Mouse (Mus musculus): ENCODE measurements around the gene Duox1.
"Not testable (repeated sequence)": the region's sequence is repeated elsewhere in the genome, so short reads cannot be mapped to it uniquely, and the experiment has no call there.

Gene Duox1

DNA sequence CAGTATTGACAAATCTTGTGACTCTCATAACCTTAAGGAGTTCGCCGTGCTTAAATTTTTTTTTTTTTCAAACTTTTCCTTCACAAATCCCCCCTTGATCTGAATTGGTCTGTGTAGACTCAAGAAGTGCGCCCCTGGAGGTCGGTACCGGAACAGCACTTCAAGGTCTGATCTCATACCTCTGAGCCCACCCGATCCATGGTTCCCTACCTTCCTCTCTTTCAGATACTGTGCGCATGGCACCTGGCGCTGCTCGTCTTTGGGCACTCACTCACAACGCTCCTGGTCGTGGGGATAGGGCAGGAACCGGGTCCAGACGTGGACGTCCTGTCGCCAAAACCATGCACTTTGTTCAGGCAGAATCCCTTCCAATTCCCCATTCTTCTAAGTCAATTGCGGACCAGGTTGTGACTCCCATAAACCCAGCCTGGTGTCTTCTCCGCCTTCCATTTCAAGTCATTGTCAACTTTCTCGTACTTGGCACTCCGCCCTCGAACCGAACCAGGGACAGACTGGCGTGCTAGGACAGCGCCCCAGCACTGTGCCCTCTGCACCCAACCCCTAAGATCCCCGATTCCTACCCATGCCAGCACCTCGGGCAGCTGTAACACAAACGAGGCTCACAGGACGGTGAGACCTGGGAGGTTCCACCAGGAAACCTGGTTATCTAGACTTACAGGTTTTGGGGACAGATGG, 2.6 kb upstream of the Duox1 start:
- peak; percentile 48 for DNase-seq (ENCODE audit: low read depth)

- DNase-seq (ENCODE audit: low read depth): no peak
Observed at GRCm38 (mm10) chr2:122313536-122313935, 1.9 kb upstream of the Duox1 start, which contains the start of gene Duoxa1. TSS of gene Duoxa1 (minus strand) at chr2:122313730.

GRCm38 (mm10) chr2:122317384-122317783, 1.9 kb downstream of the Duox1 start:
- no peak for DNase-seq (ENCODE audit: low read depth)

DNA sequence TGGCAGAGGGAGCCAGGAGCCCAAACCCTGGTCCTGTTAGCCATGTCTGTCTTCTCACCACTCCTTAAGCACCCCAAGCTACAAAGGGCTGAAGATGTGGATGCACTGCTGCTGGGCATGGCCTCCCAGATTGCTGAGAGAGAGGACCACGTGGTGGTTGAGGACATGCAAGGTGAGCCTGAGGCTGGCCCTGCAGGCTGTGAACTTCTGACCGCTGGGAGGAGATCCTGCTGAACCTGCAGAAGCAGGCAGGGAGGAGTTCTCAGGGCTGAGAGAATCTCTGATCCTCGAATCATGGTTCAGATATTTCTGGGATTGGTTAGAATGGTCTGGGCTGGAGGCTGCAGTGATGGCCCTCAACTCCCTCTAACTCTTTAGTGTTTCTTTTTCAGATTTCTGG, 8.5 kb downstream of the Duox1 start:
- no peak for DNase-seq (ENCODE audit: low read depth)

DNA sequence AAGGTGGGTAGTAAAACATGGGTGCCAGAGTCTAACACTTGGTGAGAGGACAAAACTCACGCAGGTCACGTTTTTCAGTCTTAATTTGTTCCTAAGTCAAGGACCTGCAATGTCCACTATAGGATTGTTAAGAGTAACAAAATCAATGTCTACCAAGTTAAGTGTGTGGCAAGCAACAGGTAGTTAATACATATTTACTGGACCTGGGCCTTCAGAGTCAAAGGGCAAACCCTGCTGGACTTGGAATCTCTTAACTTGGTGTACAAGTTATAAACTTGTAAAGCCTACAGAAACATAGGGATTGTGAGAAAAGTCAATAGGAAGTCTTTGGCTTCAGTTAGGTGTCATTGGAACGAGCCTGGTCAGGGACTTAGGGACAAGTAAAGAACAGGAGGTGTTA, 9.1 kb downstream of the Duox1 start:
- DNase-seq (ENCODE audit: low read depth): no peak

- no peak for DNase-seq (ENCODE audit: low read depth)
Observed at GRCm38 (mm10) chr2:122325361-122325760, 9.9 kb downstream of the Duox1 start.

DNA sequence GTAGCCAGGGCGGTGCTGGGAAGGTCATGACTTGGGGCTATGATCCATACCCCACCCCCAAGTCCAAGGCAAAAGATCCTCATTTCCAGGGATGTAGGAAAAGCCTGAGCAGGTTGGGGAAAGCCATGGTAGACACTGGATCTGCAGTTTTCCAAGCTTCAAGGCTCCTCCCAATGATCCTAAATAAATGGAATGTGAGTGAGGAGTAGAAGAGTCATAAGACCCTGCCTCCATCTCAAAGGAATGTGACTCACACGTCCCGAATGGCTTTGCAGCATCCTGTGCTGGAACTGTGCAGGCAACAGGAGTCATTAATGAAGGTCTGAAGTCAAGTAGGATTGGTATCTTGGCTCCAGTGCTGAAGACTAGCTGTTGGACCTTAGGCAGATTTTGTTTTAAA, 12.5 kb downstream of the Duox1 start:
- DNase-seq (ENCODE audit: low read depth): no peak

GRCm38 (mm10) chr2:122330317-122330716, 14.8 kb downstream of the Duox1 start:
- DNase-seq (ENCODE audit: low read depth): not testable (repeated sequence)

- no peak for DNase-seq (ENCODE audit: low read depth)
Observed at GRCm38 (mm10) chr2:122332222-122332621, 16.8 kb downstream of the Duox1 start.

DNA sequence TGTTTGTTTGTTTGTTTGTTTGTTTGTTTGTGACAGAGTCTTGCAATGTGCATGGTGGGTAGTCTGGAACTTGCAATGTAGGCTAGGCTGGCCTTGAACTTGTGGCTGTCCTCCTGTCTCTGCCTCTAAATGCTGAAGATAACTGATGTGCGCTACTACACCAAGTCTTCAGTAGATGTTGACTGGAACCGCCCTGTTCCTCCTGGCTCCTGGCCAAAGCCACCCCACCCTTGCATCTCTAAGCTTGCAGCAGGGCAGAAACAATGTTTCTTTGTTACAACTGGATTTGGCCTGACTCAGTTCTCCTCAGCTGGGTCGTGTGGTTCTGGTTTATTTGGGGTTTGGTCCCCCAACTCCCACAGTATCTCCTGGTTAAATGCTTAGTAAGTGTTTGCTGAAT, 18.7 kb downstream of the Duox1 start:
- DNase-seq (ENCODE audit: low read depth): no peak

GRCm38 (mm10) chr2:122337291-122337690, 21.8 kb downstream of the Duox1 start:
- DNase-seq (ENCODE audit: low read depth): no peak

- no peak for DNase-seq (ENCODE audit: low read depth)
Observed at GRCm38 (mm10) chr2:122345106-122345893, 29.8 kb downstream of the Duox1 start.

- not testable (repeated sequence) for DNase-seq (ENCODE audit: low read depth)
Observed at GRCm38 (mm10) chr2:122346164-122346563, 30.7 kb downstream of the Duox1 start.

GRCm38 (mm10) chr2:122347257-122347656, 31.8 kb downstream of the Duox1 start:
- no peak for DNase-seq (ENCODE audit: low read depth)

DNA sequence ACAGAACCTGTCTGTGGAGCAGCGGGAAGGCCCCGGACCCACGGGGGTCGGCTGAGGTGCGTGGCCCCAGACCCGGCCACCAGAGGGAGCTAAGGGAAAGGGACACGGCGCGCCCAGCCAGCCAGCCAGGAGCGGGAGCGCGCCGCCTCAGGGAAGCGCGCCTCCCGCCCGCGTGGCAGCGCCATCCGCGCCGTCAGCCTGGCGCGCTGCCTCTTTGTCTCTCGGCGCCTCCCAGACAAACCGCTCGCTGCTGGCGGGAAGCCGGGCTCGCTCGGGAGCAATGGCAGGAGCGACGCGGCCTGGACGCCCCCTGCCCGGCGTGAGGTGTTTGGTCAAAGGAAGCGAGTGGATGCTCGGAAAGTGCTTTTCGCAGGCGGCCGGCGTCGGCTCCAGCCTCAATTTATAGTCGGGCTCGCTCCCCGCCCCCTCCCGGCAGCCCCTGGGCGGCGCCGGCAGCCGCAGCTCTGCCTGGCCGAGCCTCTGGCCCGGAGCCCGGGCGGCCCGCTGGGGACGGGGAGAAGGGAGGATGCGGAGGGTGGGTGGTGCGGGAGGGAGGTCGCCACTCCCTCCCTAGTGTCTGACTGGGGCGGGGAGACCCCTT, 33.2 kb downstream of the Duox1 start:
- DNase-seq (ENCODE audit: low read depth): peak; percentile 58

DNA sequence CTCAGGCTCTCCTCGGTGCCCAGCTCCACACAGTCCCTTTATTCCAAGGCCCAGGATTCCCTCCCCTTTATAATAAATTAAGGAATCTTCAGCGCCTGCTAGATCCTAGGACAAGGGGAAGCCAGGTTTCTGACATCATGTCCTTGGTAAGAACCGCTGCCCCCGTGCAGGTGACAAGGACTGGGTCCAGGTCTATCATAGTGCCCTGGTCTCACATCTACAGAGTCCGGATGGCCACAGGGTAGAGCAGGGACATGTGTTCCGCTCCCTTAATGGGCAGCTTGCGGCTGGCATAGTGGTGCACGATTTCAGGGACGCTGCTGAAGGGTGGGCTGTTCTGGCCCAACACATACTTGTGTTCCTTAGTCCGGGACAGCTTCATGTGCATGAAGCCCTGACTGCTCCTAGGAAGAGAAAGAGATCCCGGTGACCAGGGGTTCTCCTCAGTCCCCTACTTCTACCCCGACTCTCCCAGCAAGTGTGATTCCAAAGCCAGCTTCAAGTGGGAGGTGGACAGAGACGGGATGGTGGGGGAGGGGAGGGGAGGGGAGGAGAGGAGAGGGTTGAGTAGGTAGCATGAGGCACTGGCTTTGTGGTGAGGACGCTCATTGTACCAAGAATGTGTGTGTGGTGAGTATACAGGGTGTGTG, 33.8 kb downstream of the Duox1 start:
- DNase-seq (ENCODE audit: low read depth): no peak

- DNase-seq (ENCODE audit: low read depth): no peak
Observed at GRCm38 (mm10) chr2:122351156-122351930, 35.9 kb downstream of the Duox1 start.

DNA sequence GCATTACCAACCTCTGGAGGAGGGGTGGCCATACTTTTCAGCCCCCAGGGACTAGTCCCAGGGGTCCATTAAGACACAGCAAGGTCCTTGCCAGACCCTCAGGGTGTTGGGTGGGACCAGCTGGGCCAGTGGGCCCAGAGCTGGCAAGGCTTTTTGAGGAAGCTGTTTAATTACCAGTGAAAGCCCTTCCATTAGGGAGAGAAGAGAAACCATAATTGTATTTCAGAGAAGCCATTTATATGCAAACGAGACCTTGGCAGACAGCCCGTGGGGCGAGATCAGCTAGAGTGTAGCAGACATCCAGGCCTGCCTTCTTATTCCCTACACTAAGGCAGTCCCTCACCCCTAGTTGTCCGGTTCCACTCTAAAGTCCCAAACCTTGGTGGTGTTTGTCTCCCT, 36.5 kb downstream of the Duox1 start:
- no peak for DNase-seq (ENCODE audit: low read depth)

GRCm38 (mm10) chr2:122352992-122353391, 37.5 kb downstream of the Duox1 start:
- no peak for DNase-seq (ENCODE audit: low read depth)

DNA sequence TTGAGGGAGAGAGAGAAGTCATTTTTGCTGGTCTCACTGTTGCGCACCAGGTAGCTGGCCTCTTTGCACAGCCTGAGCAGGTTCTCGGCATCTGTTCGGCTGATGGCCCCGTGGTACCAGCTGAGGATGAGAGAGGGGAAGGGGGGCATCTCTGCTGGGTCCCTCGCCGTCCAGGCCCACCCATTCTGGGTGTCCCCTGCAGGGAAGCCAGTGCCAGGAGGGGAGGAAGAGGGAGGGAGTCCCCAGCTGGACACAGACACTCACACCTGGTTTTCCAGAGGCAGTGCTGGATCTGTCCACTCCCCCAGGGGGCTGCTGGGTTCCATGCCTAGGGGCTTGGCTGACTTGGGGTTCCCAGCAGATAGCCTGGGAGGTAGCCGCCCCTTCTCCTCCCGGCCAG, 38.3 kb downstream of the Duox1 start:
- no peak for DNase-seq (ENCODE audit: low read depth)

DNA sequence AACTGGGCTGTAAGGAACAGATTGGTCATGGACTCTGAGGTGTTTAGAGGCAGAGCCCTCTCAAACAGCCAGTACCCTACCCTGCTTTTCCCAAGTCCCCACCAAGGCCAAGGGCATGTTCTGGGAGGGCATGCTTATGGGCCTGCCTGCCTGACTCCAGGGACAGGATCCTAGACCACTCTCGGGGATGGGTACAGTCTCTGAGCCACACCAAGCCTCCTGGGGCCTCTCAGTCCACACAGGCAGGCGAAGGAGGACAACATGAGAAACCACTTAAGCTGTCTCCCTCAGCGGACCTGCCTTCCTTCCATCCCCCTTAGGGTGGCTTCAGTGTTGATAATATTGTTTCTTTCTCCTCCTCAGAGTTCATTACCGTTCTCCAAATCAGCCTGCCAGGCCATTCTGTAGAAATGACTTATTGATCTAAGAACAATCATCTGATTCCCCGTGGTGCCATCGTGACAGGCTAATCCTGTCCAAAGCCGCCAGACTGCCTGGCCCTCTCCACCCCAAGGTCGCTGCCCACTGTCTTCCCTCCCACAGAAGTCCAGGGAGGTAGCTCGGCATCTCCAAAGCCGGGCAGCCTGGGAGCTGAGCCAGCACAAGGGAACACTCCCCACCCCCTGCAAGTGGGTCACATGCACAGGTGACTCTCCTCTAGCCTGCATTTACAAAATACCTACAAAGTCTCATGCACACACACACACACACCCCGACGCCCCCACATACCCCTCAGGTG, 38.9 kb downstream of the Duox1 start:
- DNase-seq (ENCODE audit: low read depth): no peak

Measured in c-Kit-positive CD71-positive TER-119-negative erythroid progenitor cells, embryonic 14.5 days (primary cell).